Mouse (Mus musculus) midbrain, embryonic 11.5 days (tissue): ENCODE results near the gene Pstk. TPM values are rescaled to one million over a fixed set of nuclear protein-coding genes. Genes with fewer than 3 reads are reported as not detected.
A peak's percentile ranks its signal among the peaks of the same experiment; 100 is the strongest.
"Not testable (repeated sequence)": the region's sequence is repeated elsewhere in the genome, so short reads cannot be mapped to it uniquely, and the experiment has no call there.

ENCODE experiments used
- ATAC-seq: fragments of 200-750 bp; cut with Nextera tagmentation; 2 replicates; pipeline ENCODE4 v1.8.0; 2017; ENCODE audit warnings: moderate TSS enrichment, moderate library complexity; ENCODE audit not compliant: low FRiP score
- DNase-seq: peaks from one replicate; pipeline ENCODE4 v3.0.0; 2015; ENCODE audit warnings: low spot score; ENCODE audit errors: missing footprints
- H3K27ac ChIP-seq: fragments of 300-500 bp; sonication (generic); 2 replicates; pipeline ENCODE4 v1.5.1; 2014; ENCODE audit warnings: low read depth, low read length
- H3K27me3 ChIP-seq: fragments of 300-500 bp; sonication (generic); 2 replicates; pipeline ENCODE4 v1.6.1; 2014; ENCODE audit warnings: mild to moderate bottlenecking, low read length, moderate library complexity, mixed read lengths; ENCODE audit not compliant: control insufficient read depth, insufficient read depth
- H3K36me3 ChIP-seq: fragments of 300-500 bp; sonication (generic); 2 replicates; pipeline ENCODE4 v1.6.1; 2014; ENCODE audit warnings: mild to moderate bottlenecking, low read length, moderate library complexity, mixed read lengths; ENCODE audit not compliant: control insufficient read depth, insufficient read depth
- H3K4me1 ChIP-seq: fragments of 300-500 bp; sonication (generic); 2 replicates; pipeline ENCODE4 v1.6.1; 2014; ENCODE audit warnings: low read length; ENCODE audit not compliant: control insufficient read depth, insufficient read depth
- H3K4me2 ChIP-seq: fragments of 300-500 bp; sonication (generic); 2 replicates; pipeline ENCODE4 v1.6.1; 2014; ENCODE audit warnings: mild to moderate bottlenecking, moderate library complexity
- H3K4me3 ChIP-seq: fragments of 300-500 bp; sonication (generic); 2 replicates; pipeline ENCODE4 v1.5.1; 2014; ENCODE audit warnings: low read depth, low read length
- H3K9ac ChIP-seq: fragments of 300-500 bp; sonication (generic); 2 replicates; pipeline ENCODE4 v1.6.1; 2014; ENCODE audit warnings: low read length
- H3K9me3 ChIP-seq: fragments of 300-500 bp; sonication (generic); 2 replicates; pipeline ENCODE4 v1.6.1; 2016; ENCODE audit warnings: low read length; ENCODE audit not compliant: control insufficient read depth
- WGBS: fragments of 180-500 bp; shearing (Covaris S2); extraction: QIAGEN DNeasy Blood & Tissue Kit; methylation state at CpG from one replicate; pipeline ENCODE4 v1.1.7; 2014; 5-methylcytosine and 5-hydroxymethylcytosine counted together
- polyA plus RNA-seq: library from polyadenylated mRNA; unstranded; fragments of >200 nt; fragmentation: Nextera tagmentation; extraction: Ambion mirVana; gene quantifications from 2 replicates; pipeline ENCODE4 v1.2.1, GENCODE M21; 2014

Pstk gene
- polyA plus RNA-seq, 1 experiment from 2014 or later, result 65.6 TPM

DNA sequence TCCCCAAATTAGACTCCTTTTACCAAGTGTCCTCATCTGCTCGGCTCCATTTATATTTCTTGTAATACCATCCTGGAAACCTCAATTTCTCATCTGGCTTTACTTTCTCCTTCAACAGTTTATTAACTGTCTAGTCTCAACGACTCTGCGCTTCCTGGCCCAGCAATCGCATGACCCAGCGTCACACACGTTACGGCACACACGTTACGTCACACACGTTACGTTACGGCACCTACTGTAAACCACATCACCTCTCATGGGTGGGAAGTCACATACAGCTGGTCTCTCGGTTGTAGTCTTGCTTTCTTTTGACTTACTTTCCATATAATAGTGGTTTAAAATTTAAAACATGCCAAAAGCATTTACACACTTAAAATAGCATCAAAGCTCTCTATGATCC lies 14.8 kb upstream of the Pstk start:
- no peak overlapping the region for H3K9ac ChIP-seq
- H3K4me3 ChIP-seq, result no peak overlapping the region
- DNase-seq (no peak), ATAC-seq (no peak)
- no peaks in the 10 kb centered on the region; the same call in 1 of the 2 replicates for H3K4me1 ChIP-seq
- H3K27ac ChIP-seq, result no peak overlapping the region
- WGBS, result 97% methylated on average over 13 of the region's 13 CpGs
- no peaks in the 10 kb centered on the region for H3K27me3 ChIP-seq
- H3K9me3 ChIP-seq, result no peaks in the 10 kb centered on the region
- H3K4me2 ChIP-seq, result no peak overlapping the region
- peaks cover 7% of the 10 kb centered on the region; the same call in 1 of the 2 replicates for H3K36me3 ChIP-seq

DNA sequence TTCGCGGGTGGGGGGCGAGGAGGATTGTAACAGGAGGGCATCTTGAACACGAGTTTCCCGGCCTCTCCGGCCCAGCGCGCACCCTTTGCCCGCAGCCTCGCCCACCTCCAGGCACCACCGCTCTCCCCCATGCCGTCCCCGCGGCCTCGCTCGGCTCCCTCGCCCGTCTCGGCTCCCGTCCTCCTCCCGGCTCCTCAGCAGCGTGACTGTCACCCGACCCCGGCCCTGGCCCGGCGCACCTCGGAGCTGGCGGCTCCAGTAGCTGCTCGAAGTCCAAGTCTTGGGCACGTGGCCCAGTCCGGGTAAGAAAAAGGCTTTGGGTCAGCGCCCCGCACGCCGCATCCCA lies 8.7 kb upstream of the Pstk start:
- peak overlapping the region; percentile 78 for H3K4me2 ChIP-seq
- under 1% methylated on average over 35 of the region's 35 CpGs for WGBS
- peak overlapping the region; percentile 77; the same call in 1 of the 2 replicates for H3K27ac ChIP-seq
- peak; percentile 86 for ATAC-seq
- H3K27me3 ChIP-seq, result 0 out of 2 replicates have a peak, but pooled peaks cover 3% of the 10 kb centered on the region
- peaks cover 2% of the 10 kb centered on the region; the same call in 1 of the 2 replicates for H3K36me3 ChIP-seq
- peak overlapping the region; percentile 55 for H3K4me3 ChIP-seq
- peaks cover 9% of the 10 kb centered on the region for H3K4me1 ChIP-seq
- peak overlapping the region; percentile 75 for H3K9ac ChIP-seq
- no peaks in the 10 kb centered on the region for H3K9me3 ChIP-seq
- no peak for DNase-seq

- Histone ChIP-seq H3K27ac (peak within 1 kb of the TSS; percentile 77), H3K27me3 (0 out of 2 replicates have a peak, but pooled peaks cover 3% of the 10 kb centered on the region), H3K4me1 (peaks cover 9% of the 10 kb centered on the region), H3K4me3 (peak within 1 kb of the TSS; percentile 55), H3K9ac (peak within 1 kb of the TSS; percentile 75), H3K4me2 (peak within 1 kb of the TSS; percentile 78), H3K9me3 (no peaks in the 10 kb centered on the region), H3K36me3 (no peaks in the 10 kb centered on the region; the same call in 1 of the 2 replicates)
- peak; percentile 99 for DNase-seq
- ATAC-seq, result peak; percentile 98
- under 1% methylated on average over 55 of the region's 55 CpGs for WGBS
These were observed 8.2 kb upstream of the Pstk start, which contains the start of gene 2310057M21Rik for GRCm38 (mm10) chr7:131362615-131363300. Gene 2310057M21Rik, minus strand, starts transcription at chr7:131362759.

DNA sequence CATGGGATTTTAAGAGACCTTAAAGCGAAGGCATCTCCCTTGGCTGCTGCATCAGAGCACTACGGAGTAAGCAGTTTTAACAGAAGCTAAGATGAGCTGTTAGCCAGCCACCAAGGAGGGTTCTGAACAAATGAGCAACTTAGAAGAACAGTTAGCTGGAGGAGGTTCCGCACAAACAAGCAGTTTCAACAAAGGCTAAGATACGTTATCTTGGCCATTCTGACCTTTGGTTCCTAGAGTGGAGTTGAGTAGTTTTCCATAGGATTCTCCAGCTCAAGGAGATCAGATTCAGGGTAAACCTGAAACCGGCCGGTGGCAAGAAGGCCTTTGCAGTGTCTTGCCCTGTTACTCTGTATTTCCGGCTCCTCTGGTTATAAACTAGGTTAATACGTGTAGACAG lies 6.8 kb upstream of the Pstk start:
- ATAC-seq, result no peak
- 93% methylated on average over 8 of the region's 8 CpGs for WGBS

GRCm38 (mm10) chr7:131371470-131371860 lies 524 bp downstream of the Pstk start:
- H3K36me3 ChIP-seq, result no peaks in the 10 kb centered on the region
- no peak for ATAC-seq

More for the DNA sequence above, 6.8 kb upstream of the Pstk start:
- Histone ChIP-seq H3K27ac (no peak overlapping the region), H3K4me2 (no peak overlapping the region), H3K4me1 (peaks cover 9% of the 10 kb centered on the region), H3K27me3 (0 out of 2 replicates have a peak, but pooled peaks cover 3% of the 10 kb centered on the region), H3K9ac (no peak overlapping the region), H3K4me3 (no peak overlapping the region), H3K36me3 (no peaks in the 10 kb centered on the region), H3K9me3 (no peaks in the 10 kb centered on the region)
- DNase-seq, result peak; percentile 54

DNA sequence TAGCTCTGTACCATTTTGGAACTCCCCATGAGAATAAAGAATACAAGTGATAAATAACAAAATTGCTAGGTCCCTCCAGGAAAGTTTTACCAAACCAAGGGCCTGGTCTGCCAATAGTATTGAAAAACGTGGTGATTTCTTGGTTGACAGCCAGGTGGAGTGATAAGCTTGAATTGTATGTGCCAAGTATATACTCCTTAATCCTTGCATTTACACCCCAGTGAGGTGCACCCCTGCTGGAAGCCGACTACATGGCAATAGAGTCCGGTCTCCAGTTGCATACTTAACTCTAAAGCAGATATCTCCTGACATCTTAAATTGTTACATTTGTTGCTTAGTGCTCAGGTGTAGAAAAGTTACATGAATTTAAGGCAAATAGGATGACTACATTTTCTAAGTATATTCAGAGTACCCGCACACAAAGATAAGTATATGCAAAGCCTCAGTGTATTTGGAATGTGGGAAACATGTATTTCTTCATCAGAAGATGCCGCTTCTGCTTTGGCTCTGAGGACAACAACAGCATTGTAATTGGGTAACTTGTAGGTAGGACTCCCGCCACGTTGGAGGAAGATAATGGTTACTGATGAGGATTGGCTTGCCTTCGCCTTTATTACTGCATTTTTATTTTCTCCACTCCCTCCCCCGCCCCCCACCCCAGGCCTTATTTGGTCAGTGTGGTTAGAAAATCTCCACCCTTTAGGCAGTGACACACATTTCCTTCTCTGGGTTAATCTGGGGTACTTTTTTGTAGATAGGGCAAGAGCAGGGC lies 1.1 kb downstream of the Pstk start:
- Histone ChIP-seq H3K27ac (no peak overlapping the region), H3K4me1 (peaks cover 5% of the 10 kb centered on the region), H3K9ac (peak overlapping the region; percentile 95; the same call in 1 of the 2 replicates), H3K27me3 (no peaks in the 10 kb centered on the region), H3K36me3 (no peaks in the 10 kb centered on the region), H3K4me2 (peak overlapping the region; percentile 80), H3K4me3 (peak overlapping the region; percentile 73; the same call in 1 of the 2 replicates), H3K9me3 (no peaks in the 10 kb centered on the region)
- 76% methylated on average over 9 of the region's 9 CpGs for WGBS
- 0 out of 2 replicates have a peak, but pooled peaks have one; percentile 18 for ATAC-seq
- no peak for DNase-seq

More at GRCm38 (mm10) chr7:131371470-131371860, 524 bp downstream of the Pstk start:
- no peaks in the 10 kb centered on the region for H3K27me3 ChIP-seq
- DNase-seq, result no peak
- peaks cover 5% of the 10 kb centered on the region for H3K4me1 ChIP-seq
- H3K4me3 ChIP-seq, result peak overlapping the region; percentile 73
- H3K9me3 ChIP-seq, result no peaks in the 10 kb centered on the region
- 9% methylated on average over 9 of the region's 9 CpGs for WGBS
- peak overlapping the region; percentile 80 for H3K4me2 ChIP-seq
- peak overlapping the region; percentile 95 for H3K9ac ChIP-seq
- peak overlapping the region; percentile 73 for H3K27ac ChIP-seq

GRCm38 (mm10) chr7:131391761-131392160 lies 20.8 kb downstream of the Pstk start:
- WGBS, result 91% methylated on average over 6 of the region's 7 CpGs

GRCm38 (mm10) chr7:131409321-131409987 lies 38.5 kb downstream of the Pstk start:
- Histone ChIP-seq H3K4me2 (peak overlapping the region; percentile 79), H3K9ac (peak overlapping the region; percentile 92), H3K4me1 (peaks cover 7% of the 10 kb centered on the region), H3K27me3 (no peaks in the 10 kb centered on the region), H3K9me3 (no peaks in the 10 kb centered on the region), H3K4me3 (peak overlapping the region; percentile 97), H3K27ac (peak overlapping the region; percentile 59; the same call in 1 of the 2 replicates), H3K36me3 (no peaks in the 10 kb centered on the region)
- 9% methylated on average over 16 of the region's 16 CpGs for WGBS
- ATAC-seq (peak; percentile 34; the same call in 1 of the 2 replicates), DNase-seq (peak; percentile 94)

More at GRCm38 (mm10) chr7:131391761-131392160, 20.8 kb downstream of the Pstk start:
- H3K27ac ChIP-seq, H3K27me3 ChIP-seq, H3K9me3 ChIP-seq, H3K4me2 ChIP-seq, DNase-seq, H3K9ac ChIP-seq, H3K4me3 ChIP-seq, H3K4me1 ChIP-seq, ATAC-seq, H3K36me3 ChIP-seq: not testable (repeated sequence)
